Mouse (Mus musculus) thymus, postnatal 36 days (tissue): ENCODE data around the gene Usp26.

Source experiments
- DNase-seq, 2 experiments: peaks; one replicate each; pipeline ENCODE4 v3.0.0; 2022; ENCODE audit warnings: mixed read lengths in 2 of 2

Usp26 gene

DNA sequence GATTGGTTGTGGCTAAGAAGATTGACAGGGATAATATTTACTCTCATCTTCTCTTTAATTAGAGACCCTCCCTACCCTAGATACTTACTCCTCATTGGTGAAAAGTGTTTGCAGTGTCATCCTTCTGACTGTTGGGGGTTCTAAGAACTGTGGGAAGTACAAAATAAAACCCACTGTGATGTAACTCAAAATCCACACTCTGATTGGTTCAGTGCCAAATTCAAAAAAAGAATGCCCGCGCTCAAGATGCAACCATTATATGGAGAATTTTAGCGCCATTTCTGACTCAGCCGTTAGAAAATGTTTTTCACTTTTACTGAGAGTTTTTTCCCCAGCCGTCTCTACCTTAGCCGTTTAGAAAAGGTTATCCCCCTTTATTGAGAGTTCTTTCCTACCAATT lies at the start of gene Usp26:
TSS of gene Usp26 (minus strand) at position 101 of the 400 bp plus-strand sequence.
- no peak for DNase-seq

- DNase-seq = no peak
Measured at GRCm38 (mm10) chrX:51814466-51815247, 13.6 kb upstream of the Usp26 start.

GRCm38 (mm10) chrX:51767457-51767856 lies 33.6 kb downstream of the Usp26 start:
- DNase-seq = no peak

- no peak for DNase-seq
Measured at GRCm38 (mm10) chrX:51736450-51736849, 64.6 kb downstream of the Usp26 start.

DNA sequence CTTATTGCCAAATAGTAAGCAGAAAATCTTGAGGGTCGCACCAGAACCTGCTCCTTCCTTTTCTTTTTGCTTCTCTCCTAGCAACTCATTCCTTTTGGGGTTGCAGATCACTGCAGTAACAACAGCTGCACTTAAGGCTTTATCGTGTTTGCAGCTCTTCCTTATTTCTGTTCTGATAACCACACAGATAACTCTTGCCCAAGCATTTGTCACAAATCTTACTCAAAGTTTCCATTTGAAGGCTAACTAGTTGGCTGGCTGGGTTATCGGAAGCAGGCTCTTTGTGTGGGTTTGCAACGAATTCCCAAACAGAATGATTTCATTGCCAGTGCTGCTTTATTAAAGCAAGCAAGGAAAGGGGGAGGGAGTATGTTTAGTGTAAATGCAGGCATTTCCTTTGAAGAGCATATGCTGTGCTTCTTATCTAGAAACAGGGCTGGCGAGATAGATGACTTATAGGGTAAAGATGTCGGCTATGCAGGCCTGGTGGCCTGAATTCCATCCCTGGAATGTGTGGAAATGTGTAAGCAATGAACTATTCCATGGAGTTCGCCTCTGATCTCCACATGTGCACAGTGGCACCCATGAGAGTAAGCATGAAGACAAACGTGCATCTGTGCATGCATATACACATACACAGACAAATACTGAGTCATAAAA lies 86.8 kb downstream of the Usp26 start:
- DNase-seq = no peak

- DNase-seq = no peak
Measured at GRCm38 (mm10) chrX:51712996-51713395, 88.0 kb downstream of the Usp26 start.
